Mouse (Mus musculus): Measurements from ENCODE around the gene Olfr99.
"Not testable (repeated sequence)": the region's sequence is repeated elsewhere in the genome, so short reads cannot be mapped to it uniquely, and the experiment has no call there.

The Olfr99 gene

GRCm38 (mm10) chr17:37283360-37283759, at the start of gene Olfr99:
Olfr99 (minus strand) TSS chr17:37283460.
- DNase-seq (ENCODE audit: extremely low spot score, low read depth, low spot score) = no peak

DNA sequence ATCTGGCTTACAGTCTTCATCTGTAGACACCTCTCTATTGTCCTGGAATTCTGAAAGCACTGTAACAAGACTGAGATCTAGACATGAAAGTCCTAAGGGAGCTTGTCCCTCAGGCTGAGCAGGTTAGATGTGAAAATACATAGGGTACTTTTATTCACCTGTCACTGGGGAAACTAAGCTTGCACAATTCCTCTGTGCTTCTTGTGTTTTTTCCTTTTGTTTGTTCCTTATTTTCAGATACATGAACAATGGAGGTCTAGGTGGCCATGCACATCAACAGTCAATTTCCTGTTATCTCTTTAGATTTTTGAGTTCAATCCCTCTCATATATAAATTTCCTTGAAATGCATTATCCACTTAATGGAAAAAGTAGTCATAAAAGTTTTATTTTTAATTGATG, 33.7 kb upstream of the Olfr99 start, which contains the start of gene Olfr102:
TSS of gene Olfr102 (minus strand) at position 101 of the 400 bp plus-strand sequence.
- DNase-seq (ENCODE audit: extremely low spot score, low read depth, low spot score) = no peak

DNA sequence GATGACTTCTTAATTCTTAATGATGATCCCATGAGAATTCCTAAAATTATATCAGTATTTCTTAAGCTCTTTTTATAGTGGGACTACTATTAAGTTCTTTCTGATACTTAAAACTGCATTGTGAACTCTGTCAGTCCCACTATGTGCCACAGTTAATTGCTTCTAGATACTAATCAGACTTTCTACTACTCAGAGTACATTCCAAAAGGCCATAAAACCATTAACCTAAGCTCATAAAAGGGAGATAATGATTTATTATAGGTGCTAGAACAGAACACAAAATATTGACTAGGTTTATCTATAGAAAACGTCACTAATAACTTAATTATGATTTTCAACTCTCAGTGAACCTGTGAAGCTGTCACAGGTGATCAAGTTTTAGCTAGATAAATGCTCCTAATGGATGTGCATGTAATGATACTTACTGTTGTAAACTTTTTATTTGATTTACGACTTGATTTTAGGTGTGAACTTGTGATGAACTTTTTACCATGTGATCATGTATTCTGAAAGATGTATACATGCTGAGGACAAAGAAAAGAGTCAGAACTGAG, 27.0 kb upstream of the Olfr99 start:
- no peak for DNase-seq (ENCODE audit: extremely low spot score, low read depth, low spot score)

GRCm38 (mm10) chr17:37308483-37308882, 25.2 kb upstream of the Olfr99 start:
- DNase-seq (ENCODE audit: extremely low spot score, low read depth, low spot score) = no peak

DNA sequence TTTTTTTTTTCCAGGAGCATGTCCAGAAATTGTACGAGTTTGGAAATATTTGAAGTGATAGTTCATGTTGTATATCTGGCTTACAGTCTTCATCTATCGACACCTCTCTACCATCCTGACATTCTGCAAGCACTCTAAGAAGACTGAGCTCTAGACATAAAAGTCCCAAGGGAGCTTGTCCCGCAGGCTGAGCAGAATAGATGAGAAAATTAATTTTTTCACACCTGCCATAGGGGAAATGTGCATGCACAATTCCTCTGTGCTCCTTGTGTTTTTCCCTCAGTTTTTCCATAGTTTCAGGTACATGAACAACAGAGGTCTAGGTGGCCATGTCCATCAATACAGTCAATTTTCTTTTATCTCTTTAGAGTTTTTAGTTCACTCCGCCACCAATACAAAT, 21.0 kb upstream of the Olfr99 start, which contains the start of gene Olfr101:
TSS of gene Olfr101 (minus strand) at position 101 of the 400 bp plus-strand sequence.
- DNase-seq (ENCODE audit: extremely low spot score, low read depth, low spot score) = no peak

GRCm38 (mm10) chr17:37280331-37280730, 2.9 kb downstream of the Olfr99 start:
- no peak for DNase-seq (ENCODE audit: extremely low spot score, low read depth, low spot score)

DNA sequence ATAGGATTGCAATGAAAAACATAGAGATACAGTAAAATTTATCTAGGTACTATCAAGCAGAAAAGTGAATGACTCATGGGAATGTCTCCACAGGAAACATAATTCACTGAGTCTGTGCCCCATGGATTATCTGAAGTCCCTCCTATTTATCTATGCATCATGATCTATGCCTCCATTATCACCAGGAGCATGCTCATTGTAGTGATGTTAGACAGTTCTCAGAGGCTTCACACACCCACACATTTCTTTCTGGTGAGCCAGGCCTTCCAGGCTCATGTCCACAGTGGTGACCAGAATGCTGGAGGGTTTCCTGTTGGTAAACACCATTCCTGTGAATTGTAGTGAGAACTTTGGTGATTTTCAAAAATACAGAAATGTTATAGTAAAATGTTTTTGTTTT, 6.7 kb downstream of the Olfr99 start:
- no peak for DNase-seq (ENCODE audit: extremely low spot score, low read depth, low spot score)

DNA sequence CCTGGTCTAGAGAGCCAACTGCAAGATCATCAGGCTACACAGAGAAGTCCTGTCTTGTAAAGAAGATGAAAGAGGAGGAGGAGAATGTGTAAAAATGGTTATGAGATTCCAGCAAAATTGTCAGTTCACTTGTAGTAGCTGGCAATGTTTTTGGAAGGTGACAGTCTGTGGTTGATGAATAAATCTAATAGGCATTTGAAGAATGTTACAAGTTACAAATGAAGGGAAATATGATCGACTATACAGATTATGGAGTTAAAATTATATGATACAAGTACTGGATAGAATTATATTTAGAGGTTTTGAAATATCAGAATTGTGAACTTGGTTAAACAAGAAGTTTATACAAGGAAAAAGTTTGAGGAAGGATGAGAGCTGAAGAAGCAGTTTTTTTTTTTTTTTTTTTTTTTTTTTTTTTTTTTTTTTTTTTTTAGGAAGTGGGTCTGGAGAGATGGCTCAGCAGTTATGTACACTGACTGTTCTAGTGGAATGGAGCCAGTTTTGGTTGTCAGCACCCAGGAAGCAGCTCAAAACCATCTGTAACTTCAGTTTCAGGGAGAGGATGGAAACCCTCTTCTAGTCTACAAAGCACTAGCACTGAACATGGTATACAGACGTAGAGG, 7.5 kb downstream of the Olfr99 start:
- DNase-seq (ENCODE audit: extremely low spot score, low read depth, low spot score) = no peak

GRCm38 (mm10) chr17:37270702-37271092, 12.6 kb downstream of the Olfr99 start:
- DNase-seq (ENCODE audit: extremely low spot score, low read depth, low spot score) = no peak

- peak; percentile 91 for DNase-seq (ENCODE audit: extremely low spot score, low read depth, low spot score)
These were observed 13.1 kb downstream of the Olfr99 start, which contains the start of gene H2-M3 for GRCm38 (mm10) chr17:37270058-37270701. H2-M3 (plus strand) TSS chr17:37270220.

GRCm38 (mm10) chr17:37263626-37264025, 19.6 kb downstream of the Olfr99 start, which contains the start of gene Olfr98:
Olfr98 (minus strand) TSS chr17:37263749.
- no peak for DNase-seq (ENCODE audit: extremely low spot score, low read depth, low spot score)

- DNase-seq (ENCODE audit: extremely low spot score, low read depth, low spot score) = no peak
These were observed 32.7 kb downstream of the Olfr99 start for GRCm38 (mm10) chr17:37250544-37250943.

DNA sequence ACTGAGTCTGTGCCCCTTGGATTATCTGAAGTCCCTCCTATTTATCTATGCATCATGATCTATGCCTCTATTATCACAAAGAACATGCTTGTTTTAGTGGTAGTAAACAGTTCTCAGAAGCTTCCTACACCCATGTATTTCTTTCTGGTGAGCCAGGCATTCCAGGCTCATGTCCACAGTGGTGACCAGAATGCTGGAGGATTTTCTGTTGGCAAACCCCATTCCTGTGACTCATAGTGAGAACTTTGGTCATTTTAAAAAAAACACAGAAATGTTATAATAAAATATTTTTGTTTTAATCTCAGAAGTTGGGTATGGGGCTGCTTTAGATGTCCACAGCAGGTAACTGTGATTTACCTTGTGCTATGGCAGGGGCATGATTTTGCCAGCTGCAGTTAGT, 33.8 kb downstream of the Olfr99 start:
- no peak for DNase-seq (ENCODE audit: extremely low spot score, low read depth, low spot score)

DNA sequence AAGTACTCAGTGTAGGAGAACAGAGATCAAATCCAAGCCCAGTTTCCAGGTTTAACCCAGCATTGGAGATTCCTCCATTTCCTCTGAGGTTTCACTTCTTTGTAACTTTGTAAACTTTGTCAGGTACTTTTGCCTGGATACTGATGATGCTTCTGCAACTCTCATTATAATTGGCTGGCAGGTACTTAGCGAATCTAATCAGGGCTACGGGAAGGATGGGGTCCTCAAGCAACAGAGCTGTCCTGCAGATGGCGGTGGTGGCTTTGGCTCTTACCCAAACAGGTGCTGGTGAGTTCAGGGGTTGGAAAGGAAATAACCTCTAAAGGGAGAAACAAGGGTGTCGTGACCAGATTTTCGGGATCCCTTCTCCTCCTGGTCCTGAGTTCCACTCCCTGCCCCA, 36.5 kb downstream of the Olfr99 start:
- no peak for DNase-seq (ENCODE audit: extremely low spot score, low read depth, low spot score)

DNA sequence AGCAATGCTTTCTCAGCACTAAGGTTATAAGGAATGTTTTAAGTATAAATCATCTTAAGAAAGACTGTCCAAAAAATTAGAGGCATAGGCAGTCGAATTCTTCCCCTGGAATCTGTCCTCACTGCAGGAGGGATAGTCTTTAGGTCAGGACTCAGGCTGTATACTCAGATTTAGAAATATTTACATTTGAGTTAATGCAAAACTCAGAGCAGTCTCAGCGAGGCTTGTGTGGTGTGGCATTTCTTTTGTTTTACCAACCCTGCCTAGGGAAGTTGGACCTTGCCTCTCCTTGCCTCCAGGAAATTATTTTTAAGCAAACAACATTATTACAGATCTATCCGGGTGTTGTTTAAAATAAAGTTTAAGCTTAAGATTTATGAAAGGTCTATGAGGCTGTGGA, 41.1 kb downstream of the Olfr99 start:
- DNase-seq (ENCODE audit: extremely low spot score, low read depth, low spot score) = no peak

- DNase-seq (ENCODE audit: extremely low spot score, low read depth, low spot score) = not testable (repeated sequence)
These were observed 46.0 kb downstream of the Olfr99 start, which contains the start of gene Olfr97 for GRCm38 (mm10) chr17:37237230-37237629. Olfr97 (minus strand) TSS chr17:37237330.

All from hindlimb bud, embryonic 11.5 days (tissue).